Mouse (Mus musculus): Measurements from ENCODE around the gene Foxn3. TPM values are rescaled to one million over a fixed set of nuclear protein-coding genes. Genes with fewer than 3 reads are reported as not detected.

Gene Foxn3
- polyA plus RNA-seq, 1 experiment = 37.8 TPM

DNA sequence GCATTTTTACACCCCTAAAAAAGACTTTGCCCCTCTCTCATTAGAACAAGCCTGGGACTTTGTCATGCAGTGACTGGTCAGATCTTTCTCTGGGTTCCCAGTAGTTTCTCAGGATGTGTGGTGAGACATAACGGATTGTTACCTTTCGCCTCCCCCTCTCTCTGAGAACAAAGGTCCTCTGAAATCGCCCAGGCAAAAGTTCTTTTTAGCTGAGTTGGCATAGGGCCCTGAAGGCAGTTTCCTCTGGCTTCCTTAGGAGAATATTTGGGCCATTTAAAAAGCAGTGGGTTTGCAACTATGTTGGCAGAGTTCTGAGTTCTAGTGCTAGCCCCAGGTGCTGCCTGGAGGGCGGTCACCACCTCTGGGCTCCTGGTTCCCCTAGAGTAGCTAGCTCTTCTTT lies 4.9 kb downstream of the Foxn3 start:
- H3K4me3 ChIP-seq (ENCODE audit: extremely low read depth, insufficient read depth, insufficient read length) = no peak overlapping the region
- no peak overlapping the region for H3K27ac ChIP-seq (ENCODE audit: insufficient read depth, low read length)
- H3K36me3 ChIP-seq (ENCODE audit: control insufficient read depth, insufficient read depth, low read length) = peaks cover 4% of the 10 kb centered on the region
- DNase-seq (ENCODE audit: low read depth in 1 of 2, low spot score in 2 of 2) = no peak
- no peaks in the 10 kb centered on the region for H3K27me3 ChIP-seq (ENCODE audit: control insufficient read depth, insufficient read depth, low read length)
- H3K4me1 ChIP-seq (ENCODE audit: control insufficient read depth, insufficient read depth, insufficient read length) = peaks cover 24% of the 10 kb centered on the region
- TF ChIP-seq CTCF (IDR thresholded peaks at IDR 0.05; ENCODE audit: extremely low read depth, insufficient read depth, insufficient read length, insufficient replicate concordance) (no peak), POLR2A (IDR thresholded peaks at IDR 0.05; ENCODE audit: low read depth, low read length) (no peak)
- 63% methylated on average over 4 of the region's 4 CpGs for WGBS

DNA sequence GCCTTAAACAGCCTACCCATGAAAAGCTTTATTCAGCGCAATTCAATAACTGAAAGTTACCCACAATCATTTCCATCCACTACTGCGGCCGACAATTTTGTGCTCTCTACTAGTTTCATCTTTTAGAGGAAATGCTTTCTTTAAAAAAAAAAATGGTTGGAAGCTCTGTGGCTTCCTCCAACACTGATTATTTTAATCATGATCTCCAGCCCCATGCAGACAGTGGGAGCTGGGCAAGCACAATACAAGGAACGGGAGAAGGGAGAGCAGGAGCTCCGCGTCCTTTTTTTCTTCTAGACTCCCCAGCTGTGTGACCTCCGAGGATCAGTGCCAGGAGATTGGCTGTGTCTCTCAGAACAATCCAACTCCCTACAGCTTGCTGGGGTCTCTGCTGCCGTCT lies 5.9 kb downstream of the Foxn3 start:
- TF ChIP-seq CTCF (IDR thresholded peaks at IDR 0.05; ENCODE audit: extremely low read depth, insufficient read depth, insufficient read length, insufficient replicate concordance) = no peak
- TF ChIP-seq POLR2A (IDR thresholded peaks at IDR 0.05; ENCODE audit: low read depth, low read length) = no peak
- H3K27ac ChIP-seq (ENCODE audit: insufficient read depth, low read length) = no peak overlapping the region
- H3K36me3 ChIP-seq (ENCODE audit: control insufficient read depth, insufficient read depth, low read length) = peaks cover 4% of the 10 kb centered on the region
- H3K4me3 ChIP-seq (ENCODE audit: extremely low read depth, insufficient read depth, insufficient read length) = no peak overlapping the region
- no peak for DNase-seq (ENCODE audit: low read depth in 1 of 2, low spot score in 2 of 2)
- H3K4me1 ChIP-seq (ENCODE audit: control insufficient read depth, insufficient read depth, insufficient read length) = peaks cover 24% of the 10 kb centered on the region
- 60% methylated on average over 8 of the region's 8 CpGs for WGBS
- H3K27me3 ChIP-seq (ENCODE audit: control insufficient read depth, insufficient read depth, low read length) = no peaks in the 10 kb centered on the region

DNA sequence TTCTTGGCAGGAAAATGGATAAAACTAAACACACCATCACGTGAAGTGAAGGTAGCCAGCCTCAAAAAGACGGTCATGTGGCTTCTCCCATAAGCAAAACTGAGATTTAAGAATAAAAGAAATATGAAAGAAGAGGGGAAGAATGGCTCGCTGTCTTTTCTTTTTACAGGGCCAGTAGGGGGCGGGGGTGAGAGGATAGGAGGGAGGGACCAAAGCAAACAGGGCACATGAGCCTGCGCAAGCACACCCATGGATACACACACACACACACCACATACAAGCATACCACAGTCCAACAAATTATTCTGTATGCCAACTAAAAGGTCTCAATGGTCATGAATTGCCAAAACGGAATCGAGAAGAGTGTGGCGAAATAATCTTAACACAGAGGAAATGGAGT lies 12.8 kb downstream of the Foxn3 start:
- no peaks in the 10 kb centered on the region; the same call in 1 of the 2 replicates for H3K36me3 ChIP-seq (ENCODE audit: control insufficient read depth, insufficient read depth, low read length)
- 75% methylated on average over 8 of the region's 8 CpGs for WGBS

DNA sequence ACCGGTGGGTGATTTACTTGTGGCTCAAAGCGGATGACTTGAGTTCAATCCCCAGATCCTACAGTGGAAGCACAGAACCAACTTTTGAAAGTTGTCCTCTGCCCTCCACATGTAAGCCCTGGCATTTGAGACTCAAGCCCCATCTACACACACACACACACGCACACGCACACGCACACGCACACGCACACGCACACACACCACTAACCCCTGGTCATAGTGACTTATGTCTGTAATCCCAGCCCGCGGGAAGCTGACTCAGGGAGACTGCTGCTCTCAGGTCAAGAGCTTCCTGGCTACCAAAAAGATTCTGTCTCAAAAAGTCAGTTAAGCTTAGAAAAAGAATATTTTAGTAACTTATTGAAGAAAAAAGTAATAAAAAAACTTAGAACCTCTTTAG lies 13.6 kb downstream of the Foxn3 start:
- no peak for TF ChIP-seq POLR2A (IDR thresholded peaks at IDR 0.05; ENCODE audit: low read depth, low read length)
- TF ChIP-seq CTCF (IDR thresholded peaks at IDR 0.05; ENCODE audit: extremely low read depth, insufficient read depth, insufficient read length, insufficient replicate concordance) = no peak
- Histone ChIP-seq H3K27ac (ENCODE audit: insufficient read depth, low read length) (no peak overlapping the region), H3K4me3 (ENCODE audit: extremely low read depth, insufficient read depth, insufficient read length) (no peak overlapping the region), H3K36me3 (ENCODE audit: control insufficient read depth, insufficient read depth, low read length) (no peaks in the 10 kb centered on the region; the same call in 1 of the 2 replicates), H3K4me1 (ENCODE audit: control insufficient read depth, insufficient read depth, insufficient read length) (peaks cover 21% of the 10 kb centered on the region; the same call in 1 of the 2 replicates), H3K27me3 (ENCODE audit: control insufficient read depth, insufficient read depth, low read length) (no peaks in the 10 kb centered on the region)
- WGBS = 95% methylated on average over 10 of the region's 10 CpGs
- DNase-seq (ENCODE audit: low read depth in 1 of 2, low spot score in 2 of 2) = no peak

More for the DNA sequence above, 12.8 kb downstream of the Foxn3 start:
- Histone ChIP-seq H3K4me3 (ENCODE audit: extremely low read depth, insufficient read depth, insufficient read length) (no peak overlapping the region), H3K27ac (ENCODE audit: insufficient read depth, low read length) (no peak overlapping the region), H3K4me1 (ENCODE audit: control insufficient read depth, insufficient read depth, insufficient read length) (peaks cover 19% of the 10 kb centered on the region; the same call in 1 of the 2 replicates), H3K27me3 (ENCODE audit: control insufficient read depth, insufficient read depth, low read length) (no peaks in the 10 kb centered on the region)
- TF ChIP-seq CTCF (IDR thresholded peaks at IDR 0.05; ENCODE audit: extremely low read depth, insufficient read depth, insufficient read length, insufficient replicate concordance) = no peak
- TF ChIP-seq POLR2A (IDR thresholded peaks at IDR 0.05; ENCODE audit: low read depth, low read length) = no peak
- peak in 1 of 2 experiments; percentile 44 for DNase-seq (ENCODE audit: low read depth in 1 of 2, low spot score in 2 of 2)

DNA sequence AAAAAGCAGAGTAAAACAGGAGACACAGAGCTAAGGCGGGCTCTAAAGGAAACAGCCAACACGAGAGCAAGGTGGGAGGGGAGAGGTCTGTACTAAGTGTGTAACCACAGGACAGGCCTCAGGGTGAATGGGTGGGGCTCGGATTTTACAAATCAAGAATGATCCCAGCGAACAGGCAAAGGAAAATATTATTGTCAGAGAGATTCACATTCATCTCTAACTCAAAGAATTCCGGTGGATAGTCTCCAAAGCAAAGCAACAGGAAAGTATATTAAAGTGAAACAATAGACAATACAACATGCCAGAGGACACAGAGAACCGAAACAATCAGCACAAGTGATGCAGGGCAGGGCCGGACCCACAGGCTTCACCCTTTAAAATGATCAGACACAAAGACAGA lies 15.0 kb downstream of the Foxn3 start:
- 46% methylated on average over 7 of the region's 7 CpGs for WGBS
- Histone ChIP-seq H3K4me1 (ENCODE audit: control insufficient read depth, insufficient read depth, insufficient read length) (peaks cover 30% of the 10 kb centered on the region; the same call in 1 of the 2 replicates), H3K36me3 (ENCODE audit: control insufficient read depth, insufficient read depth, low read length) (no peaks in the 10 kb centered on the region; the same call in 1 of the 2 replicates), H3K4me3 (ENCODE audit: extremely low read depth, insufficient read depth, insufficient read length) (no peak overlapping the region), H3K27me3 (ENCODE audit: control insufficient read depth, insufficient read depth, low read length) (no peaks in the 10 kb centered on the region), H3K27ac (ENCODE audit: insufficient read depth, low read length) (no peak overlapping the region)
- no peak for DNase-seq (ENCODE audit: low read depth in 1 of 2, low spot score in 2 of 2)
- TF ChIP-seq CTCF (IDR thresholded peaks at IDR 0.05; ENCODE audit: extremely low read depth, insufficient read depth, insufficient read length, insufficient replicate concordance) = no peak
- no peak for TF ChIP-seq POLR2A (IDR thresholded peaks at IDR 0.05; ENCODE audit: low read depth, low read length)

DNA sequence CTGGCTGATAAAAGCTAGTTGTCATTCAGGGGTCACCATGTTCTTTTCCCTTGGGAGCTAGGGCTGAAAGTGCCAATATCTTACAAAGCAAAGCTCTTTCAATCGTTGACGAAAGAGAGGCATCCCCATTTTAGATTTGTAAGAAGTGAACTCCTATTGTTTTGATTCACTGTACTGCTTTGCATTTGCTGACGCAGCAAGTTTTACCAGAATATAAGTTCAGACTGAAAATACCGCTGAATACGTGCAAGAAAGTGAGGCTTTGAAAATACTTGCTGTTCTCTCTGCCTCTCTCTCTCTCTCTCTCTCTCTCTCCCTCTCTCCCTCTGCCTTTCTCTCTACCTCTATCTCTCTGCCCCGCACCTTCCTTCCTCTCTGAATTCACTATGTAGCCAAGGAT lies 16.1 kb downstream of the Foxn3 start:
- WGBS = 89% methylated on average over 6 of the region's 6 CpGs
- Histone ChIP-seq H3K4me3 (ENCODE audit: extremely low read depth, insufficient read depth, insufficient read length) (no peak overlapping the region), H3K27ac (ENCODE audit: insufficient read depth, low read length) (no peak overlapping the region), H3K27me3 (ENCODE audit: control insufficient read depth, insufficient read depth, low read length) (no peaks in the 10 kb centered on the region), H3K36me3 (ENCODE audit: control insufficient read depth, insufficient read depth, low read length) (no peaks in the 10 kb centered on the region), H3K4me1 (ENCODE audit: control insufficient read depth, insufficient read depth, insufficient read length) (peaks cover 31% of the 10 kb centered on the region; the same call in 1 of the 2 replicates)
- no peak for TF ChIP-seq CTCF (IDR thresholded peaks at IDR 0.05; ENCODE audit: extremely low read depth, insufficient read depth, insufficient read length, insufficient replicate concordance)
- no peak for TF ChIP-seq POLR2A (IDR thresholded peaks at IDR 0.05; ENCODE audit: low read depth, low read length)
- DNase-seq (ENCODE audit: low read depth in 1 of 2, low spot score in 2 of 2) = no peak

- no peaks in the 10 kb centered on the region for H3K36me3 ChIP-seq (ENCODE audit: control insufficient read depth, insufficient read depth, low read length)
- no peak overlapping the region for H3K27ac ChIP-seq (ENCODE audit: insufficient read depth, low read length)
- no peak overlapping the region for H3K4me3 ChIP-seq (ENCODE audit: extremely low read depth, insufficient read depth, insufficient read length)
- peaks cover 31% of the 10 kb centered on the region; the same call in 1 of the 2 replicates for H3K4me1 ChIP-seq (ENCODE audit: control insufficient read depth, insufficient read depth, insufficient read length)
- H3K27me3 ChIP-seq (ENCODE audit: control insufficient read depth, insufficient read depth, low read length) = no peaks in the 10 kb centered on the region
- TF ChIP-seq CTCF (IDR thresholded peaks at IDR 0.05; ENCODE audit: extremely low read depth, insufficient read depth, insufficient read length, insufficient replicate concordance) (no peak), POLR2A (IDR thresholded peaks at IDR 0.05; ENCODE audit: low read depth, low read length) (no peak)
- no peak for DNase-seq (ENCODE audit: low read depth in 1 of 2, low spot score in 2 of 2)
- WGBS = 80% methylated on average over 6 of the region's 6 CpGs
Observed at GRCm38 (mm10) chr12:99545270-99545770, 18.1 kb downstream of the Foxn3 start.

All from spleen, adult 2 months (tissue).